Mouse (Mus musculus): Measurements from ENCODE around the gene Pld6. TPM values are rescaled to one million over a fixed set of nuclear protein-coding genes. Genes with fewer than 3 reads are reported as not detected.
"Not testable (repeated sequence)": the region's sequence is repeated elsewhere in the genome, so short reads cannot be mapped to it uniquely, and the experiment has no call there.

The Pld6 gene
- total RNA-seq, 2 experiments from 2014 or later = 0.91 to 0.92 TPM

DNA sequence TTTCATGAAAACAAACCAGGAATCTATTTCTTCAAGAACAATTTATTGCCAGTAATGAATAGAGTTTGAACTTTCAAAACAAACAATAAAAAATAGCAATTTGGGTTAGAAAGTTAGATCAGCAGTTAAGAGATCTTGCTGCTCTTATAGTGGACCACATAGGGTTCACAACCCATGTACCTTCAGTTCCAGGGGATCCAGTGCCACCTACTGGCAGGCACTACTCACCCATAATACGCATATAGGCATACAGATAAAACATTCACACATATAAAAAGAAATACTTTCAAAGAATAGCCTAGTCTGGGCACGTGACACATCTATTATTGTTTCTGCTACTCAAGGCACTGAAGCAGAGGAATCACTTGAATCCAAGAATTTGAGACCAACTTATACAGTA, 40.8 kb downstream of the Pld6 start:
- DNase-seq (ENCODE audit: low spot score in 2 of 2) = peak in 1 of 2 experiments; percentile 58

DNA sequence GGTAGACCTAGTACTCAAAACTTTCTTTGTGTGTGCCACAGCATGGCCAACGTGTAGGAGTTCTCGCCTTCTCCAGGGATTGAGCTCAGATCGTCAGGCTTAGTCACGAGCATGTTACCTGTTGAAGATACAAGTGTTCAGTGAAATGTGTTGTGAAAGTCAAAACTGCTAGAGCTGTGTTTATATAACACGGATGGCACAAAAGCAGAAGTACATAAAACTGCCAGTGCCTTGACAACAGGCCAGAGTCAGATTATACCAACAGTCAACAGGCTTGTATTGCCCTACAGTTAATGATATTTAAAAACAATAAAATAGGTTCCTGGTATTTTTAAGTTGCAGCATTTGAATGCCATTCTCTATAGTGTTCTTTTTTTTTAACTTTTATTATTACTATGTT, 41.6 kb downstream of the Pld6 start:
- no peak for DNase-seq (ENCODE audit: low spot score in 2 of 2)

DNA sequence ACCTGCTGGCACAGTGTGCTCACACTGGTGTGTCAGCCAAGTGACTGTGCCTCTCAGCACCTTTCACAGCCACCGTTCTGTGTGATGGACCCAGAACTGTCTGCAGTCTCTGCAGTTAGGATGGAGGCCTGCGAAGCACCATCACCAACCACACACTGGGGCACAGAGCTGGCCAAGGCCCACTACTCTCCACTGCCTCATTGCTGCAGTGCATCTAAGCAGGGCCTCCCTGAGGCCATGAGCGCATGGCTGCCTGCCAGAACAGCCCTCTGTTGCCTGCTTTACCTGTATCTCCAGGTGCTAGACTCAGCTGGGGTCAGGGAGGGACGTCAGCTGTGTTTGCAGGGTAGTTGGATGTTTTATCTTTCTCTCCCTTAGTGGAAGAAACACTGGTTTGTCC, 43.1 kb downstream of the Pld6 start:
- no peak for DNase-seq (ENCODE audit: low spot score in 2 of 2)

DNA sequence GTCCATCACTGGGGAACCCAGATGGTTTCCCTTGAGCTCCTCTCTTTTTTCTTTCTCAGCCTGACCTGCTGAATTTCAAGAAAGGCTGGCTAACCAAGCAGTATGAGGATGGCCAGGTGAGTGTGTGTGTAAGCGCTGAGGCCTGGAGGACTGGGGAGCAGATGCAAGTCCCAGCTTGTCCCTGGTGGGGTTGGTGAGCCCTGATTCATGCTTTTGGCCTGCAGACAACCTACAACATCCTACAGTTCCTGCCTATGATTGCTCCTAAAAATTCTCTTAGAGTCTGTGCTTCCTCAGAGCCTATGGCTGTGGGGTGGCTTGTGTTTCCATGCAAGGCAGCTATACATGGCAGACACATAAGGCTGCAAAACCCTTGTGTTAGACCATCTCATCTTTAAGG, 43.7 kb downstream of the Pld6 start:
- no peak for DNase-seq (ENCODE audit: low spot score in 2 of 2)

DNA sequence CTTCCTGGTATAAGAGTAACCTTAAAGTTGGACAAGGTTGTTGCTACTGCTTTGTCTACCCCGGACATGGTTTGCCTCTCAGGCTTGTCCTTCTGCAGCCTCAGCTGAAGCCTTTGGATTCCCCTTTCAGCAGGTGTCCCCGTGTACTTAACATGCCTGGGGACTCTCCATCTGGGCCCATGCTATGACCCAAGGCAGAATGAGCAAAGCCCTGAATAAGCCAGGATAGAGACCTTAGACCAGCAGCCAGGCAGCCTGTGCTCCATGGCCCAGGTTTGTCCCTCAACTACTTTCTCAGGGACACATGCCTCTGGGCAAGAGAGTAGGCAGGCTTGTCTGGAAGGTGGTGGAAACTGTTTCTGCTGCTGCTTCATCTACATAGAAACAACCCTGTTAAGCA, 44.1 kb downstream of the Pld6 start:
- no peak for DNase-seq (ENCODE audit: low spot score in 2 of 2)

DNA sequence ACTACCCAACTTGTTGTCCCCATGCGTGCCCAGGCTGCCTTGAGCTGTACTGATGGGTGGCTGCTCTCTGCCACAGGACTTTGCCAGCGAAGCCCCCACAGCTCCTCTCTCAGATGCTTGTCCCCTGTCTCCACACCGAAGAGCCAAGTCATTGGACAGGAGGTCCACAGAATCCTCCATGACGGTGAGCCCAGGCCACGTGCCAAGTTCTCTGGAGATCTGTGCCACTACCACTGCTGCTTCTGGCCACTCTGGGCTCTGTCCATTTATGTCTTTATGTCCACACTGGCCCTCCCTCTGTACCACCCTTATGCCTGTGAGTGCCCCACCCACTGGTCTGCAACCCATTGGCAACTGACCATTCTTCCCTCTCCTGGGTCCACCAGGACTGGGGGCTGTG, 45.5 kb downstream of the Pld6 start:
- no peak for DNase-seq (ENCODE audit: low spot score in 2 of 2)

DNA sequence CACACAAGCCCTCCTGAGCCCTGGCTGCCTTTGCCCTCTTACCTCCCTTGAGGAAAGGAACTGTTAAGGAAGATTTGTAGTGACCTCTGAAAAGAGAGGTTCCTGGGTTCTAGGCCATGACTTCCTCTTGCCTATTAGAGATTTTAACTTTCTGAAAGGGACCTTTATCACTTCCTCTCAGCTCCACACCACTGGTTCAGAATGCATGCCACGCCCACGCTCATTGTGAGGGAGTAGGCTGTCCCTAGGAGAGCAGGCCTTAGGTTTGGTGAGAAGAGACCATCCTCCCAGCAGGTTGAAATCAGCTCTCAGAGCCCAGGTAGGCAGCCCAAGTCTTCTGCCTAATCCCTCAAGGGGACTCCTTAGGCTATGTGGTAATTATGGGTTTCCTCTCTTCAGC, 47.4 kb downstream of the Pld6 start:
- no peak for DNase-seq (ENCODE audit: low spot score in 2 of 2)

DNA sequence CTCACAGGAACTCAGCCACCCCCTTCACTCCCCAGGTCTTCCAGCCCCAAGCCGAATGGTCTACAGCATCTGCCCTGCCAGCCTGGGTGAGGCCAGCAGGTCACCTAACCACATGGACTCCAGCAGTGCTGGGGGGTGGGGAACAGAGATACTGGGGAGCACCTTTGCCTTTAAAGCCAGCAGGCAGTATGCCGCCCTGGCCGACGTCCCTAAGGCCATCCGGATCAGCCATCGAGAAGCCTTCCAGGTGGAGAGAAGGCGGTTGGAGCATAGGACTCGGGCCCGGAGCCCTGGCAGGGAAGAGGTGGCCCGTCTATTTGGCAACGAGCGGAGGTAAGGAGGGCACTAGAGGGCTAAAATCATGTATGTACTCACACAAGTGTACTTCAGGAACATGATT, 50.2 kb downstream of the Pld6 start:
- DNase-seq (ENCODE audit: low spot score in 2 of 2) = no peak

DNA sequence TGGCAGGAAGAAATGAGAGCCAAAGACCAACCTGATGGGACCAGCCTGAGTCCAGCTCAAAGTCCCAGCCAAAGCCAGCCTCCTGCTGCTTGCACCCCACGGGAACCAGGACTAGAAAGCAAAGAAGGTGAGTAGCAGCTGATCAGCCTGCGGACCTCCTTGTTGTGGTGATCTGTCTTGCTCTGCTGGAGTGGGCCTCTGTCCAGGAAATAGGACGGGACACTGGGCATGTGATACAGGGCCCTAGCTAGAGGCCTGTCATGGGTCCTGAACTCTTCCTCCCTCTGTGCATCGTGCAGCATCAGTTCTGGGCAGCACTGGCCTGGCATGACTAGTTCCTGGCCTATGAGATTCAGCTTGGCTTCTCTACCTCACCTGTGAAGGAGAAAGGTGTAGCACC, 51.5 kb downstream of the Pld6 start:
- not testable (repeated sequence) for DNase-seq (ENCODE audit: low spot score in 2 of 2)

DNA sequence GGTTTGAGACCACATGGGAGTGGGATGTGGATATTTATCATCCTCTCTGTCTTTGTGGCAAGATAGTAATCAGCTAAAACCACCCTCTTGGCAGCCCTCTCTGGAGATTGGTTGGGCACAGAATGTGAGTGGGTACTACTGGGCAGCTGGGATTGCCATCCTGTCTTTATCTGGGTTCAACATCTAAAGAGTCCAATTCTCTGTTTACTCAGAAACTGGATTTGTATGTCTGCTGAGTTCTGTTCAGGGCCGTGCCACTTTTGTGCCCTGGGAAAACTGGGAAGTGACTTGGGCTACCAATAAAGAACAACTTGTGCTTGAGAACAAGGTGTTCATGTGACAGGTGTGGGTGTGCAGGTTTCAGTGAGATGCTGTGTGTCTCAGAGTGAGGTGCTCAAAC, 53.1 kb downstream of the Pld6 start:
- DNase-seq (ENCODE audit: low spot score in 2 of 2) = peak in 1 of 2 experiments; percentile 39

Other genes with a start within 250 kb of the Pld6 start
- 1 to 10 TPM; 1.0 to 1.9 TPM for gene Nlrp3, start 246.1 kb downstream of the Pld6 start, total RNA-seq (2021)
- gene Olfr222, start 211.4 kb downstream of the Pld6 start, total RNA-seq (2021) = not detected
- gene Olfr223, start 194.4 kb downstream of the Pld6 start, total RNA-seq (2021) = not detected
- 100 to 1,000 TPM; 256 to 263 TPM for gene Mprip, start 126.3 kb downstream of the Pld6 start, total RNA-seq (2021)
- 10 to 100 TPM; 34.6 to 40.1 TPM for gene Flcn, start 22.4 kb upstream of the Pld6 start, total RNA-seq (2021)
- 10 to 100 TPM; 60.5 to 63.3 TPM for gene Nt5m, start 51.8 kb upstream of the Pld6 start, total RNA-seq (2021)
- 10 to 100 TPM; 69.7 to 72.3 TPM for gene Cops3, start 52.2 kb upstream of the Pld6 start, total RNA-seq (2021)
- gene Med9, start 160.6 kb upstream of the Pld6 start, total RNA-seq (2021) = 10 to 100 TPM; 30.2 to 31.9 TPM
- gene Rasd1, start 177.3 kb upstream of the Pld6 start, total RNA-seq (2021) = 10 to 100 TPM; 51.3 to 56.5 TPM

All from layer of hippocampus, postnatal 14 days (tissue).